Mouse (Mus musculus): ENCODE measurements around the gene Plpp6.

Plpp6 gene

GRCm38 (mm10) chr19:28963842-28964551 is at the start of gene Plpp6:
Gene Plpp6, plus strand, starts transcription at chr19:28963953.
- DNase-seq (ENCODE audit: low spot score in 2 of 2), result peak; percentile 79 to 85

- DNase-seq (ENCODE audit: low spot score in 2 of 2), result no peak
Observed at GRCm38 (mm10) chr19:28914598-28914997, 49.2 kb upstream of the Plpp6 start.

- DNase-seq (ENCODE audit: low spot score in 2 of 2), result no peak
Observed at GRCm38 (mm10) chr19:28915602-28916250, 48.0 kb upstream of the Plpp6 start.

- peak in 1 of 2 experiments; percentile 19 for DNase-seq (ENCODE audit: low spot score in 2 of 2)
Observed at GRCm38 (mm10) chr19:28916492-28916891, 47.3 kb upstream of the Plpp6 start.

- peak; percentile 27 to 53 for DNase-seq (ENCODE audit: low spot score in 2 of 2)
Observed at GRCm38 (mm10) chr19:28917839-28918238, 45.9 kb upstream of the Plpp6 start.

- no peak for DNase-seq (ENCODE audit: low spot score in 2 of 2)
Observed at GRCm38 (mm10) chr19:28926366-28926765, 37.4 kb upstream of the Plpp6 start.

- DNase-seq (ENCODE audit: low spot score in 2 of 2), result no peak
Observed at GRCm38 (mm10) chr19:28927396-28927795, 36.4 kb upstream of the Plpp6 start.

- no peak for DNase-seq (ENCODE audit: low spot score in 2 of 2)
Observed at GRCm38 (mm10) chr19:28929034-28929433, 34.7 kb upstream of the Plpp6 start.

- no peak for DNase-seq (ENCODE audit: low spot score in 2 of 2)
Observed at GRCm38 (mm10) chr19:28934897-28935296, 28.9 kb upstream of the Plpp6 start.

GRCm38 (mm10) chr19:28940135-28940874 is 23.4 kb upstream of the Plpp6 start:
- peak; percentile 40 to 43 for DNase-seq (ENCODE audit: low spot score in 2 of 2)

GRCm38 (mm10) chr19:28941271-28941670 is 22.5 kb upstream of the Plpp6 start:
- DNase-seq (ENCODE audit: low spot score in 2 of 2), result no peak

- DNase-seq (ENCODE audit: low spot score in 2 of 2), result no peak
Observed at GRCm38 (mm10) chr19:28946782-28947181, 17.0 kb upstream of the Plpp6 start.

- no peak for DNase-seq (ENCODE audit: low spot score in 2 of 2)
Observed at GRCm38 (mm10) chr19:28947311-28947710, 16.4 kb upstream of the Plpp6 start.

GRCm38 (mm10) chr19:28951251-28951650 is 12.5 kb upstream of the Plpp6 start:
- no peak for DNase-seq (ENCODE audit: low spot score in 2 of 2)

GRCm38 (mm10) chr19:28963113-28963512 is 640 bp upstream of the Plpp6 start:
- peak in 1 of 2 experiments; percentile 31 for DNase-seq (ENCODE audit: low spot score in 2 of 2)

- DNase-seq (ENCODE audit: low spot score in 2 of 2), result no peak
Observed at GRCm38 (mm10) chr19:28963513-28963841, 276 bp upstream of the Plpp6 start.

GRCm38 (mm10) chr19:28964552-28964903 is 775 bp downstream of the Plpp6 start:
- DNase-seq (ENCODE audit: low spot score in 2 of 2), result no peak

GRCm38 (mm10) chr19:28967652-28968051 is 3.9 kb downstream of the Plpp6 start, which contains the start of gene 4430402I18Rik:
Gene 4430402I18Rik, minus strand, starts transcription at chr19:28967800.
- no peak for DNase-seq (ENCODE audit: low spot score in 2 of 2)

GRCm38 (mm10) chr19:28968178-28968577 is 4.4 kb downstream of the Plpp6 start:
- no peak for DNase-seq (ENCODE audit: low spot score in 2 of 2)

GRCm38 (mm10) chr19:28969231-28969630 is 5.5 kb downstream of the Plpp6 start:
- no peak for DNase-seq (ENCODE audit: low spot score in 2 of 2)

GRCm38 (mm10) chr19:28970251-28970650 is 6.5 kb downstream of the Plpp6 start:
- peak in 1 of 2 experiments; percentile 55 for DNase-seq (ENCODE audit: low spot score in 2 of 2)

GRCm38 (mm10) chr19:28974862-28975611 is 11.3 kb downstream of the Plpp6 start:
- DNase-seq (ENCODE audit: low spot score in 2 of 2), result peak; percentile 45 to 71

Measured in heart, adult 9 months (tissue).